Mouse (Mus musculus) liver, adult 2 months (tissue): Measurements from ENCODE around the gene Dlg2.

ENCODE experiments used
- CTCF ChIP-seq: fragments of 200-500 bp; IDR thresholded peaks from 2 replicates; pipeline ENCODE4 v1.5.1; 2011; ENCODE audit warnings: low read depth, low read length, control low read depth
- POLR2A ChIP-seq: fragments of 200-500 bp; IDR thresholded peaks from 2 replicates; pipeline ENCODE4 v1.6.1; 2011; ENCODE audit warnings: low read length, control low read depth; ENCODE audit not compliant: insufficient read depth; ENCODE audit errors: extremely low read depth

GRCm38 (mm10) chr7:91893991-91894390, 1417.5 kb downstream of the Dlg2 start:
- no peak for TF ChIP-seq POLR2A
- TF ChIP-seq CTCF: no peak
